Mouse (Mus musculus) forebrain, embryonic 10.5 days (tissue): ENCODE data around the gene Nyap2. TPM values are rescaled to one million over a fixed set of nuclear protein-coding genes. Genes with fewer than 3 reads are reported as not detected.

Source experiments
- DNase-seq: peaks from one replicate; pipeline ENCODE4 v3.0.0-alpha.2; 2017; ENCODE audit warnings: low spot score; ENCODE audit errors: extremely low spot score
- H3K27ac ChIP-seq: fragments of 300-500 bp; sonication (generic); 2 replicates; pipeline ENCODE4 v1.5.1; 2016; ENCODE audit warnings: mild to moderate bottlenecking
- H3K27me3 ChIP-seq: fragments of 300-500 bp; sonication (generic); 2 replicates; pipeline ENCODE4 v1.6.1; 2016; ENCODE audit warnings: mild to moderate bottlenecking; ENCODE audit not compliant: poor library complexity, severe bottlenecking
- H3K36me3 ChIP-seq: fragments of 300-500 bp; sonication (generic); replicated peaks from 2 replicates; pipeline ENCODE4 v1.6.1; 2016; ENCODE audit warnings: mild to moderate bottlenecking, moderate library complexity
- H3K4me1 ChIP-seq: fragments of 300-500 bp; sonication (generic); 2 replicates; pipeline ENCODE4 v1.6.1; 2016
- H3K4me3 ChIP-seq: fragments of 300-500 bp; sonication (generic); 2 replicates; pipeline ENCODE4 v1.5.1; 2016; ENCODE audit warnings: mild to moderate bottlenecking, moderate library complexity
- H3K9me3 ChIP-seq: fragments of 300-500 bp; sonication (generic); 2 replicates; pipeline ENCODE4 v1.6.1; 2016; ENCODE audit warnings: mild to moderate bottlenecking, moderate library complexity
- WGBS: fragments of 180-500 bp; shearing (Covaris S2); methylation state at CpG from one replicate; pipeline ENCODE4 v1.1.7; 2016; 5-methylcytosine and 5-hydroxymethylcytosine counted together
- polyA plus RNA-seq: library from polyadenylated mRNA; unstranded; fragments of >200 nt; fragmentation: Nextera tagmentation; extraction: Ambion mirVana; gene quantifications from 2 replicates; pipeline ENCODE4 v1.2.1, GENCODE M21; 2016

The Nyap2 gene
- 0.11 and 0.14 TPM in 2 replicates for polyA plus RNA-seq

- no peaks in the 10 kb centered on the region for H3K36me3 ChIP-seq
- 17% methylated on average over 16 of the region's 16 CpGs for WGBS
- peak; percentile 18 for DNase-seq
- peaks cover 17% of the 10 kb centered on the region for H3K4me1 ChIP-seq
- peak within 1 kb of the TSS; percentile 37 for H3K4me3 ChIP-seq
- peak within 1 kb of the TSS; percentile 72 for H3K27ac ChIP-seq
- H3K9me3 ChIP-seq: no peaks in the 10 kb centered on the region
- H3K27me3 ChIP-seq: no peaks in the 10 kb centered on the region
Observed at GRCm38 (mm10) chr1:81076831-81077664, at the start of gene Nyap2. Gene Nyap2 (plus strand): TSS chr1:81076950.

- Histone ChIP-seq H3K27ac (no peak overlapping the region), H3K9me3 (no peaks in the 10 kb centered on the region), H3K4me1 (no peaks in the 10 kb centered on the region), H3K27me3 (no peaks in the 10 kb centered on the region), H3K36me3 (no peaks in the 10 kb centered on the region), H3K4me3 (no peak overlapping the region)
- 74% methylated on average over 5 of the region's 5 CpGs for WGBS
- no peak for DNase-seq
Observed at GRCm38 (mm10) chr1:81042907-81043868, 33.6 kb upstream of the Nyap2 start.

GRCm38 (mm10) chr1:81058340-81058739, 18.4 kb upstream of the Nyap2 start:
- H3K9me3 ChIP-seq: no peaks in the 10 kb centered on the region
- H3K27me3 ChIP-seq: no peaks in the 10 kb centered on the region
- no peaks in the 10 kb centered on the region for H3K4me1 ChIP-seq
- DNase-seq: no peak
- no peak overlapping the region for H3K27ac ChIP-seq
- H3K36me3 ChIP-seq: no peaks in the 10 kb centered on the region
- 92% methylated on average over 5 of the region's 5 CpGs for WGBS
- H3K4me3 ChIP-seq: no peak overlapping the region

GRCm38 (mm10) chr1:81058835-81059234, 17.9 kb upstream of the Nyap2 start:
- Histone ChIP-seq H3K36me3 (no peaks in the 10 kb centered on the region), H3K27ac (no peak overlapping the region), H3K4me3 (no peak overlapping the region), H3K4me1 (no peaks in the 10 kb centered on the region), H3K27me3 (no peaks in the 10 kb centered on the region), H3K9me3 (no peaks in the 10 kb centered on the region)
- no peak for DNase-seq
- WGBS: 78% methylated on average over 2 of the region's 2 CpGs

GRCm38 (mm10) chr1:81062811-81063210, 13.9 kb upstream of the Nyap2 start:
- no peaks in the 10 kb centered on the region for H3K27me3 ChIP-seq
- H3K27ac ChIP-seq: no peak overlapping the region
- no peaks in the 10 kb centered on the region for H3K36me3 ChIP-seq
- no peak for DNase-seq
- H3K4me1 ChIP-seq: no peaks in the 10 kb centered on the region
- no peak overlapping the region for H3K4me3 ChIP-seq
- H3K9me3 ChIP-seq: no peaks in the 10 kb centered on the region
- 93% methylated on average over 2 of the region's 2 CpGs for WGBS

GRCm38 (mm10) chr1:81076259-81076658, 491 bp upstream of the Nyap2 start:
- DNase-seq: no peak
- WGBS: 56% methylated on average over 9 of the region's 9 CpGs
- Histone ChIP-seq H3K36me3 (no peaks in the 10 kb centered on the region), H3K4me1 (peaks cover 17% of the 10 kb centered on the region), H3K9me3 (no peaks in the 10 kb centered on the region), H3K27me3 (no peaks in the 10 kb centered on the region), H3K27ac (no peak overlapping the region), H3K4me3 (no peak overlapping the region)

- Histone ChIP-seq H3K27me3 (no peaks in the 10 kb centered on the region), H3K4me3 (peak overlapping the region; percentile 37; the same call in 1 of the 2 replicates), H3K4me1 (peaks cover 17% of the 10 kb centered on the region), H3K36me3 (no peaks in the 10 kb centered on the region), H3K9me3 (no peaks in the 10 kb centered on the region), H3K27ac (no peak overlapping the region)
- no peak for DNase-seq
- 71% methylated on average over 9 of the region's 9 CpGs for WGBS
Observed at GRCm38 (mm10) chr1:81077665-81078314, 1.0 kb downstream of the Nyap2 start.

GRCm38 (mm10) chr1:81087485-81087884, 10.7 kb downstream of the Nyap2 start:
- no peak overlapping the region for H3K27ac ChIP-seq
- H3K9me3 ChIP-seq: no peaks in the 10 kb centered on the region
- DNase-seq: no peak
- H3K27me3 ChIP-seq: no peaks in the 10 kb centered on the region
- WGBS: 93% methylated on average over 5 of the region's 5 CpGs
- H3K4me1 ChIP-seq: no peaks in the 10 kb centered on the region; the same call in 1 of the 2 replicates
- no peak overlapping the region for H3K4me3 ChIP-seq
- H3K36me3 ChIP-seq: no peaks in the 10 kb centered on the region

- Histone ChIP-seq H3K4me3 (no peak overlapping the region), H3K27ac (no peak overlapping the region), H3K4me1 (no peaks in the 10 kb centered on the region; the same call in 1 of the 2 replicates), H3K36me3 (no peaks in the 10 kb centered on the region), H3K27me3 (no peaks in the 10 kb centered on the region), H3K9me3 (no peaks in the 10 kb centered on the region)
- WGBS: 95% methylated on average over 1 of the region's 1 CpGs
- no peak for DNase-seq
Observed at GRCm38 (mm10) chr1:81090400-81090799, 13.7 kb downstream of the Nyap2 start.

- WGBS: 68% methylated on average over 3 of the region's 3 CpGs
- Histone ChIP-seq H3K27ac (no peak overlapping the region), H3K9me3 (no peaks in the 10 kb centered on the region), H3K36me3 (no peaks in the 10 kb centered on the region), H3K4me3 (no peak overlapping the region), H3K4me1 (peaks cover 3% of the 10 kb centered on the region), H3K27me3 (no peaks in the 10 kb centered on the region)
- no peak for DNase-seq
Observed at GRCm38 (mm10) chr1:81090979-81091378, 14.2 kb downstream of the Nyap2 start.

GRCm38 (mm10) chr1:81092056-81092455, 15.3 kb downstream of the Nyap2 start:
- peaks cover 10% of the 10 kb centered on the region for H3K4me1 ChIP-seq
- WGBS: 88% methylated on average over 2 of the region's 2 CpGs
- no peaks in the 10 kb centered on the region for H3K27me3 ChIP-seq
- H3K4me3 ChIP-seq: no peak overlapping the region
- H3K36me3 ChIP-seq: no peaks in the 10 kb centered on the region
- H3K9me3 ChIP-seq: no peaks in the 10 kb centered on the region
- H3K27ac ChIP-seq: no peak overlapping the region
- DNase-seq: no peak

GRCm38 (mm10) chr1:81092886-81093285, 16.1 kb downstream of the Nyap2 start:
- Histone ChIP-seq H3K27ac (no peak overlapping the region), H3K4me3 (no peak overlapping the region), H3K36me3 (no peaks in the 10 kb centered on the region), H3K4me1 (peaks cover 19% of the 10 kb centered on the region), H3K9me3 (no peaks in the 10 kb centered on the region), H3K27me3 (no peaks in the 10 kb centered on the region)
- 91% methylated on average over 4 of the region's 4 CpGs for WGBS
- DNase-seq: no peak
